Mouse (Mus musculus): Measurements from ENCODE around the gene Asl. TPM values are rescaled to one million over a fixed set of nuclear protein-coding genes. Genes with fewer than 3 reads are reported as not detected.

Gene Asl
- polyA plus RNA-seq (2017; shearing (Covaris generic)): 71.3 TPM

GRCm38 (mm10) chr5:130029142-130029897 lies at the start of gene Asl, which contains the start of gene Crcp:
Asl (minus strand) TSS chr5:130029247.
Crcp (plus strand) TSS chr5:130029290.

GRCm38 (mm10) chr5:130073026-130073425 lies 44.0 kb upstream of the Asl start, which contains the start of gene Tpst1:
Tpst1 (plus strand) TSS chr5:130073326.

GRCm38 (mm10) chr5:130002301-130003146 lies 26.5 kb downstream of the Asl start, which contains the start of gene Gusb:
Gusb (minus strand) TSS chr5:130003049.

Other genes with a start within 250 kb of the Asl start
- 60.2 TPM for gene Psph, start 241.8 kb downstream of the Asl start, polyA plus RNA-seq (2017; shearing (Covaris generic))
- 25.1 TPM for gene Sumf2, start 182.3 kb downstream of the Asl start, polyA plus RNA-seq (2017; shearing (Covaris generic))
- gene Chchd2, start 141.8 kb downstream of the Asl start, polyA plus RNA-seq (2017; shearing (Covaris generic)): 464 TPM
- 3.1 TPM for gene Zbed5, start 133.5 kb downstream of the Asl start, polyA plus RNA-seq (2017; shearing (Covaris generic))
- 0.28 TPM for gene Phkg1, start 130.7 kb downstream of the Asl start, polyA plus RNA-seq (2017; shearing (Covaris generic))
- 0.75 TPM for gene Nupr1l, start 120.7 kb downstream of the Asl start, polyA plus RNA-seq (2017; shearing (Covaris generic))
- 15.9 TPM for gene Vkorc1l1, start 87.3 kb downstream of the Asl start, polyA plus RNA-seq (2017; shearing (Covaris generic))
- 52.4 TPM for gene Gusb, start 26.2 kb downstream of the Asl start, polyA plus RNA-seq (2017; shearing (Covaris generic))
- gene Crcp, start within 50 bp of the Asl start, polyA plus RNA-seq (2017; shearing (Covaris generic)): 43.6 TPM
- gene Tpst1, start 44.1 kb upstream of the Asl start, polyA plus RNA-seq (2017; shearing (Covaris generic)): 11.0 TPM
- gene Kctd7, start 115.6 kb upstream of the Asl start, polyA plus RNA-seq (2017; shearing (Covaris generic)): 6.5 TPM
- 32.4 TPM for gene Rabgef1, start 142.6 kb upstream of the Asl start, polyA plus RNA-seq (2017; shearing (Covaris generic))
- 56.9 TPM for gene Tmem248, start 187.8 kb upstream of the Asl start, polyA plus RNA-seq (2017; shearing (Covaris generic))
- gene Sbds, start 226.3 kb upstream of the Asl start, polyA plus RNA-seq (2017; shearing (Covaris generic)): 77.2 TPM
- 38.3 TPM for gene Tyw1, start 226.4 kb upstream of the Asl start, polyA plus RNA-seq (2017; shearing (Covaris generic))